Mouse (Mus musculus) ovary, postnatal 10 days (tissue): ENCODE measurements around the gene Tada2a.

Experiments
- DNase-seq: peaks from one replicate; pipeline ENCODE4 v3.0.0; 2022; ENCODE audit warnings: low spot score

The Tada2a gene

GRCm38 (mm10) chr11:84113623-84114022 lies 15.8 kb downstream of the Tada2a start:
- DNase-seq: no peak

GRCm38 (mm10) chr11:84107137-84107536 lies 22.3 kb downstream of the Tada2a start:
- DNase-seq: no peak

DNA sequence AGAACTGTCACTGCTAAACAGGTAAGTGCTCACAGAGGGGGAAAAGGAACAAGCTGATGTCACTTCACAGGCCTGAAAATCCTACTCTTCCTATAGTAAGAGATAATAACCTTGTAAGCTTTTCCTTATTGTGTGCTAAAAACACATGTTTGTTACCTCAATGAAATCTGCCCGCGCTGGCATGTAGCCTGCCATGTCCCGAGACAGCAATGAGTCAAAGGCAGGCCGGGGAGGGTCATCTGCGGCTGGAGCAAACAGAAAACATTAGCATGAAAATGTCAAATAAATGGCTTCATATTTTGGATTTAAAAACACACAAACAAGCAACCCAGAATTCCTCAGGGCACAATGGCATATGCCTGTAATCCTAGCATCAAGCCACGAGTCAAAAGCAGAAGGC lies 25.4 kb downstream of the Tada2a start:
- DNase-seq: no peak

- no peak for DNase-seq
Measured at GRCm38 (mm10) chr11:84101182-84101581, 28.2 kb downstream of the Tada2a start.

- no peak for DNase-seq
Measured at GRCm38 (mm10) chr11:84097251-84097998, 32.0 kb downstream of the Tada2a start.

DNA sequence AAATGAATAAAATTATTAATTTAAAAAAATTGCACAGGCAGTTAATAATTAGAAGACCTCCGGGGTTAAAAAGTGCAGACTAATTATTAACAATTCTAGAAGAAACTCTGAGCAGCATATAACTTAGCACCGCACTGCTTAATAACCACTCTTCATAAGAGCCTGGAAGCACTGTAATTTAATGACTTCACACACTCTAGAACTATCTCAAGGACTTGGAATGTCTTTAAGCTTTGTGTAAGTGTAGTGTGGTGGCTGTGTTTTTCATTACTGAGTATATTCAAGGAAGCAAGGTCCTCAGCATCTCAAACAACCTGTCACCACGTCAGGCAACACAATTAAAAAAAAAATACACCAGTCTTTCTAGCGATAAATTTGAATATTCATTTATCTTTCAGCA lies 34.3 kb downstream of the Tada2a start:
- no peak for DNase-seq

DNA sequence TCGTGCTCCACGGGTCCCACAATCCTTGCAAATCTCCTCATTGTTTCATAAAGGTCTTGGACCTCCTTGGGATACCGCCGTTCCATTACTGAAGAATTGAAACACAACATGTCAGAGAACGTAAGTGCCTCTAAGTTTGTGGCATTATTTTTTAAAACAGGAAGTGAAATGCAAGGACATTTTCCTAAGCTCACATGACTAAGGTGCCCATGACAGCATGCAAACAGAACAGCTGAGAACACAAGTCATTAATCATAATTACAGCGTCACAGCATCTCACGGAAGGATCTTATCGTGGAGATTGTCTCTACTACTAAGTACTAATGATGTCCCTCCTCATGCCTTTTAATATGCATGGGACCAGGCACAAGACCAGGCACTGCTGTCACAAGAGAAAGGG lies 38.8 kb downstream of the Tada2a start:
- no peak for DNase-seq

DNA sequence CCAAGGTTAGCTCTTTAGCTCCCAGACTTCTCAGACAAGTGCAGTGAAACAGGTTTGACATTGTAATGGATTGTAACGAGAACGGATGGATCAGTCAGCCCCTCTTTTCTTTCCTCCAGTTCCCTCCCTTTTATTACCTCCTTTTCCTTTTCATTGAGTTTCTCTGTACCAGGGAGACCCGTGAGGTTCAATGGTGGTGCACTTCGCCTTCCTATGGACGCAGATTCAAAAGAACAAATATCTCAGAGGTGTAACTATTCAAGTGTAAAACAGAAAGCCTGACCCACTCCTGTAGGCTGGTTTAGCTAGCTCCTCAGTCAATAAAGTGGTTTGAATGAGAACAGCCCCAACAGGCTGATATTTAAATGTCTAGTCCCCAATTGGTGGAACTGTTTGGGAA lies 47.5 kb downstream of the Tada2a start:
- DNase-seq: no peak

DNA sequence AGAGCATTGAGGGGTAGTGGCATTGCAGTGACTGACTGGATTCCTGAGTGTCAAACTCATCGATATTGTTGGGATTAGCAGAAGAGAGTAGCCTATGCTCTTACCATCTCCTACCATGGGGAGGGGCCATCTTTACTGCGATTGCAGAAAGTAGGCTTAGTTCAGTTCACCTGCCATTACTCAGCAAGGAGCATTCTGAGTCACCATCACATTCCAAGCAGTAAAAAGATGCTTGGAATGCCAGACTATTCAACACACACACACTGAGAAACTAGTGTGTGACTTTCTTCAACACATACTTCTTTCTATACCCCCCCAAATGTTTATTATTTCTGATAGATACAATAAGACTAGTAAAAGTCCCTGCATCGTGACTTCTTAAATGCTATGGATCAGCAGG lies 49.1 kb downstream of the Tada2a start:
- DNase-seq: no peak

- no peak for DNase-seq
Measured at GRCm38 (mm10) chr11:84079887-84080286, 49.5 kb downstream of the Tada2a start.

DNA sequence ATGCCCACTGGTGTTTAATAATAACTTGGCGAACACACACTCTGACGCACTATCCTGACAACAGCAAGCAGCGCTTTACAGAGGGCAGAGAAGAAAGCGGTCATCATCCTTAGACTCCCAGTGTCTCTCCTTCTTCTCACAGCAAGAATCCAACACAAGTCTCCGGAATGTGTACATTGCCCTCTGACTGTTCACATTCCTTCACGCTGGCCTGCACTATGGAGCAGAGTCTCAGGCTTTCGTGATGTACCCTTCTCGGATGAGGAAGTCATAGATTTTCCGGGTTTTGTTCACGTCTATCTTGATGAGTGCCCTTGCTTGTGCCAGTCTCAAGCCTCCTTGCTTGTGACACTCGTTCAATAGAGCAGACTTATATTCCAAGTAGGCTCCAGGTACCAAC lies 50.0 kb downstream of the Tada2a start:
- no peak for DNase-seq

DNA sequence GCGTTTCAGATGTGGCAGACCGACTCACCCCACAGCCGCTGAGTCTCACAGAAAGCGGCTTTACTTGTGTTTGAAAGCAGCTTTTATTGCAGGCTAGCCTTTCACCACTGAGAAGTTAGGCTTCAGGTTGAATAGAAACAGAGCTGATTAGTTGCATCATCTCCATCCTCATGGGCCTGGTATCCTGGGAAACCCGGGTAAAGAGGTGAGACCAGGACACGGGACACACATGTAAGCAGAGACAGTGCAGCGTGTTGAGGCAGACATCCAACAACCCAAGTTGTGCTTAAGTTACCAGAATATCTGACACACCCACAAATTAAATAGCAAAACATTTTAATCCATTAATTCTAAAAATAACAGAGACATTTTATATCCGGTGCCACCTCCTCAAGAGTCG lies 50.8 kb downstream of the Tada2a start:
- no peak for DNase-seq

GRCm38 (mm10) chr11:84077008-84077407 lies 52.4 kb downstream of the Tada2a start:
- no peak for DNase-seq

DNA sequence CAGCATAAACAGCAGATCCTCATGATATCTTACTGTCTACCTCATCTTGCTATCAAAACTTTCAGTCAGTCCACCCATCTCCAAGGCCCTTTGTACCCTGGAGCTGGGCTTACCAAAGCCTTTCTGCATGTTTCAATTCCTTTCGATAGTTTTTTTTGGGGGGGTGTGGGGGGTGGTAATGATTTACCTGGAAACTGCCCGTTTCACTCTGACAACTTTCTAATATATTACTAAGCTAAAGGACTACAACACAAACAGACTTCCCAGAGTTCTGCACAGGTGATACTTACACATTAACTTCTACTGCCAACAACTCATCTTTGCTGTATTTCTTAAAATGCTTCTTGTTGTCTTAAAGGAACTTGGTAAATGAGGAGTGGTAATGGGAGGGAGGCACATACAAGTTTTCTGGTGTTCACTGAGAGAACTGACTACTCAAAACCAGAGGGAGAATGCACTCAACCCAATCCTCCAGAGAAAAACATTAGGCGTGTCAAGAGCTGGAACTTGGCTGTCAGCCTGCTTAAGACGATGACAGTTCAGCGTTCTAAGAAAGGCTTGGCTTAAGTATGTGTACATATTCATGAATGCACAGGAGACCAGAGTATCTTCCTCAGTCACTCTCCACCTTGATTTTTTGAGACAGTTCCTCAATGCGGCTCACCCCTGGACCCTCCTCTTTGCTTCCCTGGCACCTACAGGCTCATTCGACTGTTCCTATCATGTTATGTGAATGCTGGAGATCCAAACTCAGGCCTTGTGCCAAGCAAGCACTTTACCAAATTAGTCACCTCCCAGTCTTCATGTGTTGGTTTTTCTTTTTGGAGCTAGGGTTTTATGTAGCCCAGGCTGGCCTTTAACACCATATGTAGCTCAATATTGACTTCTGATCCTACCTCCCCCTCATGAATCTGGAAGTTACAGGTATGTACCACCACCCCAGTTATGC lies 55.3 kb downstream of the Tada2a start:
- DNase-seq: no peak

DNA sequence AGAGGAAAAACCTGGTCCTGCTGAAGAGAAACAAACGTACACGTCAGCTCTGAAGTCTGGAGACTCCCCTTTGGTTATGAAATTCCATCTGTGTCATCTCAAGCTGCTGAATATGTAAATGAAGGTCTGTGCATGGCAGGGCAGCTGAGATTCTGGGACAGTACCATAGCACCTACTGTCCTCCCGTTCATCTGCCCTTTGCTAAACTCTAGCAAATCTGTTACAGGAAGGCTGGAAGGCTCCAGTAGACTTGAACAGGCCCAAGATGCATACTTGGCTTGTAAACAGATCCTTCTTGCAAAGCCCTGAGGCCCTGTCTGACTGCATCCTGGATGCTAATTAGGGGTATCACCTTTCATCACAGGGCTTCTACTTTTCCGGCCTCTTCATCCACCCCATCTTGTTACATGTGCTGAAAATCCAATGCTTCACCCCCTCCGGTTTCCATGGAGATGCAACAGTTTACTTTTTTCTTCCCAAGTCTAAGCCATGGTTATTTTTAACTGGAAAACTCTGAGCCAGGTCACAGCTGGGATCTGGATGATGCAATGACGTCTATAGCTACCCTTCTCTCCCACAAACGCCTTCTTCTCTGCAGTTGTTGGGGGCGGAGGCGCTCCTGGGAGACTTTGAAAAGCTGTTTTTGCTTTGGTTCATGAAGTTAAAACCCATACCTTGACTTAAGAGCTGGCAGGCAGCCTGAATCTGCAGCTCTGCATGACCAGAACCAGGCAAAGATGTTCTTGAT lies 56.3 kb downstream of the Tada2a start:
- no peak for DNase-seq

GRCm38 (mm10) chr11:84069034-84069370 lies 60.4 kb downstream of the Tada2a start, which contains the start of gene Dusp14:
Dusp14 (minus strand) TSS chr11:84069261.
- DNase-seq: no peak

GRCm38 (mm10) chr11:84068191-84069033 lies 61.0 kb downstream of the Tada2a start:
- DNase-seq: no peak

DNA sequence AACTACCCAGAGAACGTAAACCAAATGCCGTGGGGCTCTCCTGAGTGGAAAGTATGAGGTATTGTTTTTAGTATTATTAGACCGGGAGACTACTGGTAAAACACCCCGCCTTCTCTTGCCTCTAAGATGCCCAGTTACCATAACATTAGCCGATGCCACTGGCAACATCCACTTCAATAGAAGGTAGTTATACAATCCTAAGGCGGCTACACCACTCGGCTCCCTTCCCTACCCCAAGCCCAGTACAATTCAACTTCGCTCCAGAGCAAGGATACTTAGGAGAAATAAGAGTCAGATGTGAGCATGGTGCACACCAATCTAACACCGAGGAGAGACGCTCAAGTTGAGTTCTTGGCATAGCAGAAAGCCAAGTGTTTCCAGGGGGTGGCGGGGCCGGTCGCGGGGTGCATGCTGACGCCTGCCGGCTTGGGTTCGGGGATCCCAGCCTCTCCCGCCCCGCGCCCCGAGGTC lies 61.6 kb downstream of the Tada2a start:
- DNase-seq: no peak

DNA sequence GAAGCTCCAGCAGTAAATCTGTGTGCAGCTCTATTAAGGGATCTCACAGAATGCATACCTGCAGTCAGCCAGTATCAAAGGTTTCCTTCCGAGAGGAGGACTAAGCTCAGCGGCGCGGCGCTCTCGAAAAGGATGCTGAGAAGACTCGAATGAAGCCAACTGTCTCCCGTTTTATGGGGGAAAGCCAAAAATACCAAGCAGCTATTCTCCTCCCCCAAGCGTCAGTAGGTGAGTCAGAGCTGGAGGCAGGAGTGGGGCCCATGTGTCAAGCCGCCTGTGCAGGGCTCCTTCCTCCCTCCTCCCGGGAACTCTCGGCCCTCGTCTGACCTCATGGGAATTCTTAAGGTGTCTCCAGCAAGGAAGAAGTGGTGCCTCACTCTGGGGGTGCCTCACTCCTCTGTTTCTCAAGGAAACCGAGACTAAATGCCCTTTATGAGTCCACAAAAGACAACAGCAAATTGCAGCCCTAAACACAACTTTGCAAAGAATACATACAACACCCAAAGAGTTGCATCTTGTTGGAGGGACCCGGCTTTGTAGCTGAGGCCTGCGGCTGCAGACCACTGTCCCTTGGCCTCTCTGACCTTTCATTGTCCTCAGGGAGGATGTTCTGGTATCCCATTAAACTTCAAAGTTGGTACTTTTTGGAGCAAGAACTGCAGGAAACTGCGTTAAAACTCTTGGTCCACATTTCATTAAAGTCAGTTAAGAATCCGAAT lies 62.3 kb downstream of the Tada2a start:
- no peak for DNase-seq

DNA sequence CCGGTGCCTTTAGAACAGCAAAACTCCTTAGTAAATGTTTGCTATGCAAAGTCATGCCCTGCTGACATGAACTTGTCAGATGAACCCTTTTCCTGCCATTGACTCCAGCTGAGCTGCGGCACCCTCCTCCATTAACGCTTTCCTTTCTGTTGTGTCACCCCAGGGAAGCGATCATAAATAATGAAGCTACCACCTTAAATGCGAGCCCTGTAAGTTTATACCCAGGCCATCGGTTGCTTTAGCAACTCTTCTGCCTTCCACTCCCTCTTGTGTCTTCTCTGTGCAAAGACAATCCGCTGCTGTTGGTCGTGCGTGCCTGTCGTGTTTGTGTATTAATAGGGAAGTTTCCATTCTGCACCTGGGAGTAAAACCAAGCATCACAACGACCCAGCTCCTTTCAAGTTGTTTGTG lies 63.3 kb downstream of the Tada2a start:
- DNase-seq: no peak
